Mouse (Mus musculus) hindbrain, embryonic 15.5 days (tissue): ENCODE data around the gene Atp5e. TPM values are rescaled to one million over a fixed set of nuclear protein-coding genes. Genes with fewer than 3 reads are reported as not detected.

Source experiments
- ATAC-seq: fragments of 200-750 bp; cut with Nextera tagmentation; 2 replicates; pipeline ENCODE4 v1.8.0; 2017; ENCODE audit warnings: low read depth, moderate number of reproducible peaks, moderate TSS enrichment; ENCODE audit not compliant: low FRiP score
- H3K27ac ChIP-seq: fragments of 300-500 bp; sonication (generic); replicated peaks from 2 replicates; pipeline ENCODE4 v1.5.1; 2015; ENCODE audit warnings: mild to moderate bottlenecking, inconsistent platforms
- H3K27me3 ChIP-seq: fragments of 300-500 bp; sonication (generic); 2 replicates; pipeline ENCODE4 v1.6.1; 2015; ENCODE audit warnings: control low read depth, inconsistent platforms
- H3K36me3 ChIP-seq: fragments of 300-500 bp; sonication (generic); 2 replicates; pipeline ENCODE4 v1.6.1; 2015; ENCODE audit warnings: control low read depth, inconsistent platforms
- H3K4me1 ChIP-seq: fragments of 300-500 bp; sonication (generic); replicated peaks from 2 replicates; pipeline ENCODE4 v1.6.1; 2015; ENCODE audit warnings: control low read depth, inconsistent platforms
- H3K4me2 ChIP-seq: fragments of 300-500 bp; sonication (generic); 2 replicates; pipeline ENCODE4 v1.6.1; 2015; ENCODE audit warnings: moderate library complexity, mild to moderate bottlenecking, inconsistent platforms
- H3K4me3 ChIP-seq: fragments of 300-500 bp; sonication (generic); 2 replicates; pipeline ENCODE4 v1.5.1; 2015; ENCODE audit warnings: mild to moderate bottlenecking, inconsistent platforms
- H3K9ac ChIP-seq: fragments of 300-500 bp; sonication (generic); 2 replicates; pipeline ENCODE4 v1.6.1; 2015; ENCODE audit warnings: inconsistent platforms
- H3K9me3 ChIP-seq: fragments of 300-500 bp; sonication (generic); 2 replicates; pipeline ENCODE4 v1.6.1; 2016; ENCODE audit warnings: control low read depth, inconsistent platforms
- WGBS: fragments of 180-500 bp; shearing (Covaris S2); methylation state at CpG from one replicate; pipeline ENCODE4 v1.1.7; 2015; 5-methylcytosine and 5-hydroxymethylcytosine counted together
- polyA plus RNA-seq: library from polyadenylated mRNA; unstranded; fragments of >200 nt; fragmentation: Nextera tagmentation; extraction: Ambion mirVana; gene quantifications from 2 replicates; pipeline ENCODE4 v1.2.1, GENCODE M21; 2015

The Atp5e gene
- polyA plus RNA-seq, 1 experiment from 2014 or later, result 799 TPM

GRCm38 (mm10) chr2:174473550-174473927 is 9.6 kb upstream of the Atp5e start:
- no peak; the same call in 1 of the 2 replicates for ATAC-seq
- H3K9ac ChIP-seq, result peak overlapping the region; percentile 38
- WGBS, result 86% methylated on average over 5 of the region's 5 CpGs

GRCm38 (mm10) chr2:174472818-174473549 is 9.1 kb upstream of the Atp5e start, which contains the start of gene Prelid3b:
TSS of gene Prelid3b (minus strand) at chr2:174473081.
- Histone ChIP-seq H3K4me1 (peaks cover 14% of the 10 kb centered on the region), H3K36me3 (no peaks in the 10 kb centered on the region; the same call in 1 of the 2 replicates), H3K27me3 (no peaks in the 10 kb centered on the region), H3K27ac (peak within 1 kb of the TSS; percentile 53; the same call in 1 of the 2 replicates), H3K4me3 (peak within 1 kb of the TSS; percentile 67), H3K9me3 (no peaks in the 10 kb centered on the region), H3K4me2 (peak within 1 kb of the TSS; percentile 80), H3K9ac (peak within 1 kb of the TSS; percentile 56)
- WGBS, result 1% methylated on average over 53 of the region's 53 CpGs
- peak; percentile 99 for ATAC-seq

More at GRCm38 (mm10) chr2:174473550-174473927, 9.6 kb upstream of the Atp5e start:
- Histone ChIP-seq H3K4me2 (peak overlapping the region; percentile 80), H3K27me3 (no peaks in the 10 kb centered on the region), H3K4me3 (peak overlapping the region; percentile 67), H3K36me3 (no peaks in the 10 kb centered on the region; the same call in 1 of the 2 replicates), H3K4me1 (peaks cover 14% of the 10 kb centered on the region), H3K27ac (no peak overlapping the region), H3K9me3 (no peaks in the 10 kb centered on the region)

GRCm38 (mm10) chr2:174472407-174472806 is 8.5 kb upstream of the Atp5e start:
- peak; percentile 46 for ATAC-seq
- Histone ChIP-seq H3K9me3 (no peaks in the 10 kb centered on the region), H3K9ac (peak overlapping the region; percentile 56), H3K27ac (peak overlapping the region; percentile 53; the same call in 1 of the 2 replicates), H3K4me3 (peak overlapping the region; percentile 67), H3K27me3 (no peaks in the 10 kb centered on the region), H3K36me3 (peaks cover 2% of the 10 kb centered on the region; the same call in 1 of the 2 replicates), H3K4me1 (peaks cover 14% of the 10 kb centered on the region), H3K4me2 (peak overlapping the region; percentile 80)
- WGBS, result 8% methylated on average over 30 of the region's 30 CpGs

- 95% methylated on average over 7 of the region's 7 CpGs for WGBS
Measured at GRCm38 (mm10) chr2:174470786-174471405, 7.0 kb upstream of the Atp5e start.

GRCm38 (mm10) chr2:174470333-174470732 is 6.4 kb upstream of the Atp5e start:
- Histone ChIP-seq H3K4me1 (peaks cover 14% of the 10 kb centered on the region), H3K4me3 (no peak overlapping the region), H3K4me2 (no peak overlapping the region), H3K9me3 (no peaks in the 10 kb centered on the region), H3K36me3 (peaks cover 11% of the 10 kb centered on the region), H3K27me3 (no peaks in the 10 kb centered on the region), H3K27ac (no peak overlapping the region), H3K9ac (no peak overlapping the region)
- ATAC-seq, result no peak
- 88% methylated on average over 4 of the region's 4 CpGs for WGBS

More at GRCm38 (mm10) chr2:174470786-174471405, 7.0 kb upstream of the Atp5e start:
- Histone ChIP-seq H3K4me2 (no peak overlapping the region), H3K9ac (no peak overlapping the region), H3K27me3 (no peaks in the 10 kb centered on the region), H3K4me3 (no peak overlapping the region), H3K27ac (no peak overlapping the region), H3K36me3 (peaks cover 11% of the 10 kb centered on the region), H3K9me3 (no peaks in the 10 kb centered on the region), H3K4me1 (peaks cover 14% of the 10 kb centered on the region)
- ATAC-seq, result no peak

- Histone ChIP-seq H3K36me3 (peaks cover 38% of the 10 kb centered on the region), H3K4me1 (peaks cover 18% of the 10 kb centered on the region), H3K9ac (peak overlapping the region; percentile 73), H3K27ac (peak overlapping the region; percentile 74), H3K4me3 (peak overlapping the region; percentile 66), H3K4me2 (peak overlapping the region; percentile 88), H3K9me3 (no peaks in the 10 kb centered on the region), H3K27me3 (no peaks in the 10 kb centered on the region)
- no peak for ATAC-seq
- WGBS, result 39% methylated on average over 10 of the region's 10 CpGs
Measured at GRCm38 (mm10) chr2:174463370-174463769, 535 bp downstream of the Atp5e start.

GRCm38 (mm10) chr2:174459365-174459764 is 4.5 kb downstream of the Atp5e start:
- Histone ChIP-seq H3K27ac (no peak overlapping the region), H3K27me3 (no peaks in the 10 kb centered on the region), H3K4me1 (peaks cover 16% of the 10 kb centered on the region), H3K4me3 (no peak overlapping the region), H3K36me3 (peaks cover 27% of the 10 kb centered on the region), H3K4me2 (no peak overlapping the region), H3K9ac (no peak overlapping the region), H3K9me3 (no peaks in the 10 kb centered on the region)
- WGBS, result 53% methylated on average over 2 of the region's 2 CpGs
- no peak for ATAC-seq

GRCm38 (mm10) chr2:174453681-174454080 is 10.2 kb downstream of the Atp5e start:
- Histone ChIP-seq H3K36me3 (no peaks in the 10 kb centered on the region), H3K4me3 (no peak overlapping the region), H3K9me3 (no peaks in the 10 kb centered on the region), H3K27ac (no peak overlapping the region), H3K27me3 (no peaks in the 10 kb centered on the region), H3K4me2 (no peak overlapping the region), H3K4me1 (no peaks in the 10 kb centered on the region), H3K9ac (no peak overlapping the region)
- no peak for ATAC-seq
- WGBS, result 82% methylated on average over 7 of the region's 7 CpGs

GRCm38 (mm10) chr2:174450353-174450752 is 13.6 kb downstream of the Atp5e start, which contains the start of gene Tubb1:
TSS of gene Tubb1 (plus strand) at chr2:174450695.
- H3K9ac ChIP-seq, result no peak within 1 kb of the TSS
- 80% methylated on average over 4 of the region's 4 CpGs for WGBS

GRCm38 (mm10) chr2:174448405-174448804 is 15.5 kb downstream of the Atp5e start:
- Histone ChIP-seq H3K9me3 (no peaks in the 10 kb centered on the region), H3K4me2 (no peak overlapping the region), H3K9ac (no peak overlapping the region), H3K4me1 (no peaks in the 10 kb centered on the region), H3K27ac (no peak overlapping the region), H3K36me3 (no peaks in the 10 kb centered on the region), H3K4me3 (no peak overlapping the region), H3K27me3 (no peaks in the 10 kb centered on the region)
- ATAC-seq, result no peak
- 87% methylated on average over 4 of the region's 4 CpGs for WGBS

More at GRCm38 (mm10) chr2:174450353-174450752, 13.6 kb downstream of the Atp5e start, which contains the start of gene Tubb1:
- no peaks in the 10 kb centered on the region for H3K4me1 ChIP-seq
- H3K9me3 ChIP-seq, result no peaks in the 10 kb centered on the region
- no peaks in the 10 kb centered on the region for H3K27me3 ChIP-seq
- H3K4me3 ChIP-seq, result no peak within 1 kb of the TSS
- no peak within 1 kb of the TSS for H3K27ac ChIP-seq
- no peak within 1 kb of the TSS for H3K4me2 ChIP-seq
- no peak for ATAC-seq
- no peaks in the 10 kb centered on the region for H3K36me3 ChIP-seq

- no peak overlapping the region for H3K4me2 ChIP-seq
- no peak overlapping the region for H3K27ac ChIP-seq
- no peak overlapping the region for H3K9ac ChIP-seq
- H3K9me3 ChIP-seq, result no peaks in the 10 kb centered on the region
- H3K27me3 ChIP-seq, result no peaks in the 10 kb centered on the region
- H3K36me3 ChIP-seq, result no peaks in the 10 kb centered on the region
- ATAC-seq, result no peak
- WGBS, result 66% methylated on average over 8 of the region's 8 CpGs
- H3K4me1 ChIP-seq, result no peaks in the 10 kb centered on the region
- H3K4me3 ChIP-seq, result no peak overlapping the region
Measured at GRCm38 (mm10) chr2:174446905-174447304, 17.0 kb downstream of the Atp5e start.

- WGBS, result 57% methylated on average over 7 of the region's 7 CpGs
- peak; percentile 43; the same call in 1 of the 2 replicates for ATAC-seq
Measured at GRCm38 (mm10) chr2:174446492-174446891, 17.4 kb downstream of the Atp5e start.

More at GRCm38 (mm10) chr2:174446492-174446891, 17.4 kb downstream of the Atp5e start:
- Histone ChIP-seq H3K4me2 (no peak overlapping the region), H3K36me3 (no peaks in the 10 kb centered on the region), H3K4me1 (no peaks in the 10 kb centered on the region), H3K27ac (no peak overlapping the region), H3K27me3 (no peaks in the 10 kb centered on the region), H3K9me3 (no peaks in the 10 kb centered on the region), H3K9ac (no peak overlapping the region), H3K4me3 (no peak overlapping the region)
